Mouse (Mus musculus) embryonic facial prominence, embryonic 15.5 days (tissue): Measurements from ENCODE around the gene Bag1. TPM values are rescaled to one million over a fixed set of nuclear protein-coding genes. Genes with fewer than 3 reads are reported as not detected.
A peak's percentile ranks its signal among the peaks of the same experiment; 100 is the strongest.

ENCODE experiments used
- ATAC-seq: fragments of 200-750 bp; cut with Nextera tagmentation; 2 replicates; pipeline ENCODE4 v1.8.0; 2017; ENCODE audit warnings: low read depth, moderate TSS enrichment; ENCODE audit not compliant: insufficient number of reproducible peaks, low FRiP score, low TSS enrichment
- H3K27ac ChIP-seq: fragments of 300-500 bp; sonication (generic); replicated peaks from 2 replicates; pipeline ENCODE4 v1.5.1; 2015; ENCODE audit warnings: mild to moderate bottlenecking, inconsistent platforms
- H3K27me3 ChIP-seq: fragments of 300-500 bp; sonication (generic); 2 replicates; pipeline ENCODE4 v1.6.1; 2015; ENCODE audit warnings: inconsistent platforms
- H3K36me3 ChIP-seq: fragments of 300-500 bp; sonication (generic); 2 replicates; pipeline ENCODE4 v1.6.1; 2015; ENCODE audit warnings: mild to moderate bottlenecking, inconsistent platforms
- H3K4me1 ChIP-seq: fragments of 300-500 bp; sonication (generic); 2 replicates; pipeline ENCODE4 v1.6.1; 2015; ENCODE audit warnings: inconsistent platforms
- H3K4me2 ChIP-seq: fragments of 300-500 bp; sonication (generic); replicated peaks from 2 replicates; pipeline ENCODE4 v1.6.1; 2015; ENCODE audit warnings: mild to moderate bottlenecking, inconsistent platforms
- H3K4me3 ChIP-seq: fragments of 300-500 bp; sonication (generic); replicated peaks from 2 replicates; pipeline ENCODE4 v1.5.1; 2015; ENCODE audit warnings: mild to moderate bottlenecking, inconsistent platforms
- H3K9ac ChIP-seq: fragments of 300-500 bp; sonication (generic); 2 replicates; pipeline ENCODE4 v1.6.1; 2015; ENCODE audit warnings: inconsistent platforms
- H3K9me3 ChIP-seq: fragments of 300-500 bp; sonication (generic); replicated peaks from 2 replicates; pipeline ENCODE4 v1.6.1; 2016; ENCODE audit warnings: inconsistent platforms
- WGBS: fragments of 180-500 bp; shearing (Covaris S2); methylation state at CpG from one replicate; pipeline ENCODE4 v1.1.7; 2015; 5-methylcytosine and 5-hydroxymethylcytosine counted together
- polyA plus RNA-seq: library from polyadenylated mRNA; unstranded; fragments of >200 nt; fragmentation: Nextera tagmentation; extraction: Ambion mirVana; gene quantifications from 2 replicates; pipeline ENCODE4 v1.2.1, GENCODE M21; 2015

Gene Bag1
- polyA plus RNA-seq = 206 and 217 TPM in 2 replicates

GRCm38 (mm10) chr4:40948160-40948708 lies at the start of gene Bag1, which contains the start of gene Chmp5:
Bag1 (minus strand) TSS chr4:40948294.
Chmp5 (plus strand) TSS chr4:40948407.
- peaks cover 20% of the 10 kb centered on the region for H3K4me1 ChIP-seq
- H3K36me3 ChIP-seq = peaks cover 43% of the 10 kb centered on the region
- H3K9me3 ChIP-seq = no peaks in the 10 kb centered on the region
- peak within 1 kb of the TSS; percentile 99 for H3K4me3 ChIP-seq
- H3K4me2 ChIP-seq = peak within 1 kb of the TSS; percentile 72
- H3K27me3 ChIP-seq = no peaks in the 10 kb centered on the region
- peak within 1 kb of the TSS; percentile 73 for H3K9ac ChIP-seq
- ATAC-seq = peak; percentile 99
- peak within 1 kb of the TSS; percentile 86 for H3K27ac ChIP-seq
- under 1% methylated on average over 50 of the region's 50 CpGs for WGBS

GRCm38 (mm10) chr4:40996302-40996701 lies 48.2 kb upstream of the Bag1 start:
- Histone ChIP-seq H3K27ac (no peak overlapping the region), H3K9me3 (no peaks in the 10 kb centered on the region), H3K9ac (no peak overlapping the region), H3K27me3 (no peaks in the 10 kb centered on the region), H3K4me3 (no peak overlapping the region), H3K36me3 (peaks cover 92% of the 10 kb centered on the region), H3K4me1 (no peaks in the 10 kb centered on the region), H3K4me2 (no peak overlapping the region)
- no peak for ATAC-seq
- WGBS = 93% methylated on average over 6 of the region's 6 CpGs

GRCm38 (mm10) chr4:40989633-40990032 lies 41.5 kb upstream of the Bag1 start:
- Histone ChIP-seq H3K4me1 (no peaks in the 10 kb centered on the region), H3K27ac (no peak overlapping the region), H3K36me3 (peaks cover 88% of the 10 kb centered on the region), H3K4me2 (no peak overlapping the region), H3K9me3 (no peaks in the 10 kb centered on the region), H3K4me3 (no peak overlapping the region), H3K9ac (no peak overlapping the region), H3K27me3 (no peaks in the 10 kb centered on the region)
- WGBS = 89% methylated on average over 6 of the region's 6 CpGs
- ATAC-seq = no peak

- 93% methylated on average over 1 of the region's 1 CpGs for WGBS
- H3K27me3 ChIP-seq = no peaks in the 10 kb centered on the region
- no peaks in the 10 kb centered on the region for H3K9me3 ChIP-seq
- H3K4me1 ChIP-seq = no peaks in the 10 kb centered on the region
- H3K4me3 ChIP-seq = no peak overlapping the region
- no peak overlapping the region for H3K27ac ChIP-seq
- no peak for ATAC-seq
- no peak overlapping the region for H3K9ac ChIP-seq
- no peak overlapping the region for H3K4me2 ChIP-seq
- peaks cover 82% of the 10 kb centered on the region for H3K36me3 ChIP-seq
These were observed 35.6 kb upstream of the Bag1 start for GRCm38 (mm10) chr4:40983686-40984085.

- H3K9ac ChIP-seq = no peak overlapping the region
- peaks cover 83% of the 10 kb centered on the region for H3K36me3 ChIP-seq
- no peaks in the 10 kb centered on the region for H3K4me1 ChIP-seq
- H3K4me3 ChIP-seq = no peak overlapping the region
- ATAC-seq = no peak
- no peak overlapping the region for H3K27ac ChIP-seq
- H3K27me3 ChIP-seq = no peaks in the 10 kb centered on the region
- H3K4me2 ChIP-seq = no peak overlapping the region
- no peaks in the 10 kb centered on the region for H3K9me3 ChIP-seq
- 62% methylated on average over 3 of the region's 3 CpGs for WGBS
These were observed 34.4 kb upstream of the Bag1 start for GRCm38 (mm10) chr4:40982486-40982885.

GRCm38 (mm10) chr4:40979430-40979829 lies 31.3 kb upstream of the Bag1 start:
- no peaks in the 10 kb centered on the region for H3K9me3 ChIP-seq
- no peaks in the 10 kb centered on the region for H3K4me1 ChIP-seq
- H3K4me3 ChIP-seq = no peak overlapping the region
- no peaks in the 10 kb centered on the region for H3K27me3 ChIP-seq
- 89% methylated on average over 1 of the region's 1 CpGs for WGBS
- H3K36me3 ChIP-seq = peaks cover 70% of the 10 kb centered on the region
- no peak overlapping the region for H3K4me2 ChIP-seq
- no peak overlapping the region for H3K27ac ChIP-seq
- ATAC-seq = no peak
- H3K9ac ChIP-seq = no peak overlapping the region

- Histone ChIP-seq H3K4me1 (peaks cover 12% of the 10 kb centered on the region), H3K4me2 (no peak overlapping the region), H3K36me3 (peaks cover 57% of the 10 kb centered on the region), H3K9me3 (no peaks in the 10 kb centered on the region), H3K27ac (no peak overlapping the region), H3K9ac (no peak overlapping the region), H3K27me3 (no peaks in the 10 kb centered on the region), H3K4me3 (no peak overlapping the region)
- WGBS = 91% methylated on average over 10 of the region's 10 CpGs
- ATAC-seq = no peak
These were observed 28.6 kb upstream of the Bag1 start for GRCm38 (mm10) chr4:40976651-40977050.

GRCm38 (mm10) chr4:40975678-40976077 lies 27.6 kb upstream of the Bag1 start:
- Histone ChIP-seq H3K9me3 (no peaks in the 10 kb centered on the region), H3K4me3 (no peak overlapping the region), H3K4me1 (peaks cover 12% of the 10 kb centered on the region), H3K27ac (no peak overlapping the region), H3K27me3 (no peaks in the 10 kb centered on the region), H3K9ac (no peak overlapping the region), H3K36me3 (peaks cover 47% of the 10 kb centered on the region), H3K4me2 (no peak overlapping the region)
- WGBS = 74% methylated on average over 3 of the region's 3 CpGs
- ATAC-seq = no peak

- peaks cover 31% of the 10 kb centered on the region for H3K36me3 ChIP-seq
- H3K4me2 ChIP-seq = no peak overlapping the region
- H3K4me1 ChIP-seq = peaks cover 21% of the 10 kb centered on the region
- H3K9me3 ChIP-seq = no peaks in the 10 kb centered on the region
- no peak for ATAC-seq
- no peak overlapping the region for H3K27ac ChIP-seq
- H3K4me3 ChIP-seq = no peak overlapping the region
- 88% methylated on average over 1 of the region's 1 CpGs for WGBS
- H3K9ac ChIP-seq = no peak overlapping the region
- no peaks in the 10 kb centered on the region for H3K27me3 ChIP-seq
These were observed 25.9 kb upstream of the Bag1 start for GRCm38 (mm10) chr4:40974011-40974410.

- no peak for ATAC-seq
- Histone ChIP-seq H3K4me1 (peaks cover 21% of the 10 kb centered on the region), H3K4me3 (peak overlapping the region; percentile 98), H3K9me3 (no peaks in the 10 kb centered on the region), H3K27me3 (no peaks in the 10 kb centered on the region), H3K4me2 (peak overlapping the region; percentile 65), H3K9ac (peak overlapping the region; percentile 89; the same call in 1 of the 2 replicates), H3K27ac (peak overlapping the region; percentile 92), H3K36me3 (peaks cover 21% of the 10 kb centered on the region)
- 23% methylated on average over 13 of the region's 13 CpGs for WGBS
These were observed 23.6 kb upstream of the Bag1 start for GRCm38 (mm10) chr4:40971744-40972143.

- Histone ChIP-seq H3K9ac (peak within 1 kb of the TSS; percentile 89), H3K27me3 (no peaks in the 10 kb centered on the region), H3K36me3 (peaks cover 21% of the 10 kb centered on the region), H3K27ac (peak within 1 kb of the TSS; percentile 92), H3K9me3 (no peaks in the 10 kb centered on the region), H3K4me3 (peak within 1 kb of the TSS; percentile 98), H3K4me1 (peaks cover 21% of the 10 kb centered on the region), H3K4me2 (peak within 1 kb of the TSS; percentile 65)
- under 1% methylated on average over 78 of the region's 85 CpGs for WGBS
- peak; percentile 94 for ATAC-seq
These were observed 23.0 kb upstream of the Bag1 start, which contains the start of gene Nfx1 for GRCm38 (mm10) chr4:40970842-40971701. Nfx1 (plus strand) TSS chr4:40970906.
